Mouse (Mus musculus) lung, postnatal 0 days (tissue): ENCODE measurements around the gene Kif13a. TPM values are rescaled to one million over a fixed set of nuclear protein-coding genes. Genes with fewer than 3 reads are reported as not detected.
A peak's percentile ranks its signal among the peaks of the same experiment; 100 is the strongest.

Experiments
- ATAC-seq: fragments of 200-750 bp; cut with Nextera tagmentation; 2 replicates; pipeline ENCODE4 v1.8.0; 2017; ENCODE audit warnings: moderate library complexity
- DNase-seq: peaks from one replicate; pipeline ENCODE4 v3.0.0-alpha.2; 2016; ENCODE audit warnings: low spot score
- H3K27ac ChIP-seq: fragments of 300-500 bp; sonication (generic); 2 replicates; pipeline ENCODE4 v1.5.1; 2014; ENCODE audit warnings: antibody characterized with exemption, mild to moderate bottlenecking, low read length, mixed read lengths
- H3K27me3 ChIP-seq: fragments of 300-500 bp; sonication (generic); replicated peaks from 2 replicates; pipeline ENCODE4 v1.6.1; 2014; ENCODE audit warnings: low read length, mixed read lengths; ENCODE audit not compliant: insufficient read depth
- H3K36me3 ChIP-seq: fragments of 300-500 bp; sonication (generic); 2 replicates; pipeline ENCODE4 v1.6.1; 2014; ENCODE audit warnings: low read length, mixed read lengths; ENCODE audit not compliant: insufficient read depth
- H3K4me1 ChIP-seq: fragments of 300-500 bp; sonication (generic); 2 replicates; pipeline ENCODE4 v1.6.1; 2014; ENCODE audit warnings: antibody characterized with exemption, low read depth, low read length, mixed read lengths; ENCODE audit not compliant: insufficient read depth
- H3K4me2 ChIP-seq: fragments of 300-500 bp; sonication (generic); replicated peaks from 2 replicates; pipeline ENCODE4 v1.6.1; 2014; ENCODE audit warnings: low read depth, mild to moderate bottlenecking, low read length, moderate library complexity, mixed read lengths
- H3K4me3 ChIP-seq: fragments of 300-500 bp; sonication (generic); 2 replicates; pipeline ENCODE4 v1.5.1; 2014; ENCODE audit warnings: low read depth, low read length
- H3K9ac ChIP-seq: fragments of 300-500 bp; sonication (generic); replicated peaks from 2 replicates; pipeline ENCODE4 v1.6.1; 2014; ENCODE audit warnings: low read depth, mild to moderate bottlenecking
- H3K9me3 ChIP-seq: fragments of 300-500 bp; sonication (generic); 2 replicates; pipeline ENCODE4 v1.6.1; 2016; ENCODE audit warnings: low read length, mixed read lengths
- CTCF ChIP-seq: IDR thresholded peaks from 2 replicates; pipeline ENCODE4 v1.5.1; 2016; ENCODE audit warnings: antibody characterized with exemption, mild to moderate bottlenecking
- EP300 ChIP-seq: IDR thresholded peaks from 2 replicates; pipeline ENCODE4 v1.6.1; 2016; ENCODE audit warnings: antibody characterized with exemption, mild to moderate bottlenecking, control low read depth
- WGBS: fragments of 180-500 bp; shearing (Covaris S2); extraction: QIAGEN DNeasy Blood & Tissue Kit; methylation state at CpG from one replicate; pipeline ENCODE4 v1.1.7; 2014; 5-methylcytosine and 5-hydroxymethylcytosine counted together
- polyA plus RNA-seq: library from polyadenylated mRNA; unstranded; fragments of >200 nt; fragmentation: Nextera tagmentation; extraction: Ambion mirVana; gene quantifications from 2 replicates; pipeline ENCODE4 v1.2.1, GENCODE M21; 2015

Kif13a gene
- polyA plus RNA-seq, 1 experiment from 2014 or later: 30.5 TPM

DNA sequence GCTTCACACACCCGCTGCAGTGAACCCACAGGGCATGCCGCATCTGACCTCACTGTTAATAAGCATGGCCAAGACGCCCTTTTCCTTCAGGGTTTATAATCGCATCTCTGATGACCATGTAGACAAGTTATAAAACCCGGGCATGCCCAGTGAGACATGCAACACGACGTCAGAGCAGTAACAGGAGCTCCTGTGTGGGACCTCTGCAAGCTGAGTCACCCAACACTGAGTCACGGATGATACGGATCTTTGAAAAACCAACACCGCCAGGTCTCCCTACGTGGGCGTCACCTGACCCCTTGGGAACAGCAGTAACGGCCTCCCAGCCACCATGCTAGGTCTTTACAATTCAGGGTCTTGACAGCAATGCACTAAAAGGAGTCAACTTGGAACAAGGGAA is 89.0 kb downstream of the Kif13a start:
- no peak overlapping the region for H3K4me3 ChIP-seq
- no peak overlapping the region for H3K27ac ChIP-seq
- no peak overlapping the region for H3K4me2 ChIP-seq
- no peak for DNase-seq
- H3K9me3 ChIP-seq: no peaks in the 10 kb centered on the region
- 89% methylated on average over 13 of the region's 13 CpGs for WGBS
- H3K36me3 ChIP-seq: no peaks in the 10 kb centered on the region
- no peak for TF ChIP-seq EP300
- no peak for TF ChIP-seq CTCF
- H3K4me1 ChIP-seq: no peaks in the 10 kb centered on the region
- ATAC-seq: no peak
- H3K9ac ChIP-seq: no peak overlapping the region
- H3K27me3 ChIP-seq: no peaks in the 10 kb centered on the region

DNA sequence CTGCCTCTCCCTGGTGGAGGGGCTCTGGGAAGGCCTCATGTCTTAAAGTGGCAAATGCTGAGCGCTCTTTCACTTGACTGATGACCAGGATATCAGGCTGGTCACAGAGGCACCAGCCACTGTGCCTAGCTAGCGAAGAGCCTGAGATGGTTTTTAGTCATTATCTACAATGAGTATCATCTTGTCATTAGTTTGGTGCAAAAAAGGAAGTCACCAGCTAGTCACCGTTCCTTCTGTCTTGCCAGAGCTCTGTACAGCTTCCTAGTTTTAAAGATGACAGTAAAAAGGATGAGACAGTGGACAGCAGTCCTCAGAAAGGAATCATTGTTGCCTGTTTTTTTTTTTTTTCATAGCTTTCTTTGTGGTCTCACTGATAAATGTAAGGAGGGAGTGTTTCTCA is 90.4 kb downstream of the Kif13a start:
- Histone ChIP-seq H3K27ac (no peak overlapping the region), H3K4me1 (no peaks in the 10 kb centered on the region), H3K4me3 (no peak overlapping the region), H3K27me3 (no peaks in the 10 kb centered on the region), H3K4me2 (no peak overlapping the region), H3K9ac (no peak overlapping the region), H3K9me3 (no peaks in the 10 kb centered on the region), H3K36me3 (no peaks in the 10 kb centered on the region)
- whole genome bisulfite sequencing: 89% methylated on average over 3 of the region's 3 CpGs
- DNase-seq (no peak), ATAC-seq (no peak)
- TF ChIP-seq CTCF (no peak), EP300 (no peak)

DNA sequence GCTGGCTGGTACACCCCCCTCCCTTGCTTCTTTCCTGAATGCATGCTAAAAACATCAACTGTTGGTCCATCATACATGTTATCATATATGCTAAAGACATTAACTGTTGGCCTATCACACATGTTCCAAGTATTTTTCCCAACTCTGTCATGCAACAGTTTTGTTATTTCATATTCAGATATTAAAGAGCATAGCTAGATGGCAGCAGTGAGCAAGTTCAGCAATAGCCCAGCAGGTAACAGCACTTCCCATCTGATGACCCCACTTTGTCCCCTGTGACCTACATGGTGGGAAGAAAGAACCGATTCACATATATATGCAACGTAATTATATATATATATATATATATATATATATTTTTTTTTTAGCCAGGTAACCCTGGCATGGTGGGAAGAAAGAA is 91.1 kb downstream of the Kif13a start:
- TF ChIP-seq CTCF: peak; percentile 76
- no peak for TF ChIP-seq EP300
- no peak overlapping the region for H3K4me2 ChIP-seq
- H3K4me3 ChIP-seq: no peak overlapping the region
- no peaks in the 10 kb centered on the region for H3K9me3 ChIP-seq
- no peaks in the 10 kb centered on the region for H3K27me3 ChIP-seq
- WGBS: 33% methylated on average over 2 of the region's 2 CpGs
- ATAC-seq (no peak), DNase-seq (peak; percentile 72)
- H3K27ac ChIP-seq: no peak overlapping the region
- H3K9ac ChIP-seq: no peak overlapping the region
- no peaks in the 10 kb centered on the region for H3K4me1 ChIP-seq
- no peaks in the 10 kb centered on the region for H3K36me3 ChIP-seq

DNA sequence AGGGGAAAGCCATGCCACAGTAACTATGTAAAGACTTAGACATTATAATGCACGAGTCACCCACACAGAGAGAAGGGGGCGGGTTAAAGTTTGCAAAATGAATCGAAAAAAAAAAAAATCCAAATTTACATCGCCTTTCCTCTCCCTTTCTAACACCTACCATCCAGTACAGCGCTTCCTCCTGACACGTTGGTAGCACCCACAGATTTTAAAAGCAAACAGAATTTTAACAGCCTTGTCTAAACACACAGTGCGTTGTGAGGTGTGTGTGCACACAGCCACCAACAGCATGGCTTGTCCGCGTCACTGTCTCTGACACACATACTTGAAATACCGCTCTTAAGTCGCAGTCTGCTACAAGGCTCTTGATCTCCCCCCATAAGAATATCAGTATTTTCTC is 94.3 kb downstream of the Kif13a start:
- no peak overlapping the region for H3K4me2 ChIP-seq
- DNase-seq: no peak
- H3K27me3 ChIP-seq: no peaks in the 10 kb centered on the region
- H3K9me3 ChIP-seq: no peaks in the 10 kb centered on the region
- WGBS: 65% methylated on average over 11 of the region's 11 CpGs
- H3K9ac ChIP-seq: no peak overlapping the region
- no peak overlapping the region for H3K4me3 ChIP-seq
- TF ChIP-seq EP300 (no peak), CTCF (no peak)
- H3K36me3 ChIP-seq: peaks cover 16% of the 10 kb centered on the region; the same call in 1 of the 2 replicates
- ATAC-seq: peak; percentile 44; the same call in 1 of the 2 replicates
- H3K27ac ChIP-seq: no peak overlapping the region
- no peaks in the 10 kb centered on the region for H3K4me1 ChIP-seq

DNA sequence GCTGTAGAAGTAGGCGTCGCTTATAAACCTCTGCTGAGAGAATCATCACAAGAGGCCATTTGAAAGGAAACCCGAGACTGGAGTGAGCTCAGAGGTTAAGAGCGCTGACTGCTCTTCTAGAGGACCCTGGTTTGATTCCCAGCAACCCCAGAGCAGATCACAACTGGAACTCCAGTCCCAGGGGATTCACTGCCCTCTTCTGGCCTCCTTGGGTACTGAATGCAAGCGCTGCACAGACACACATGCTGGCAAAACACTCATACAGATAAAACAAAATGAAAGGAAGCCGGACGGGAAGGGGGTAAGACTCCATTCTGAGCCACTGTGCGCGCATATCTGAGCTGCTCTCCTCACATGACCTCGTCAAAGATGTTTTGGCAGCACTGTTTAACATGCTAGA is 94.9 kb downstream of the Kif13a start:
- H3K27me3 ChIP-seq: no peaks in the 10 kb centered on the region
- TF ChIP-seq EP300: no peak
- peak; percentile 42 for TF ChIP-seq CTCF
- no peak overlapping the region for H3K4me2 ChIP-seq
- DNase-seq (no peak), ATAC-seq (no peak)
- H3K9me3 ChIP-seq: no peaks in the 10 kb centered on the region
- WGBS: 87% methylated on average over 10 of the region's 10 CpGs
- no peak overlapping the region for H3K9ac ChIP-seq
- H3K4me1 ChIP-seq: no peaks in the 10 kb centered on the region
- peaks cover 21% of the 10 kb centered on the region; the same call in 1 of the 2 replicates for H3K36me3 ChIP-seq
- no peak overlapping the region for H3K27ac ChIP-seq
- H3K4me3 ChIP-seq: no peak overlapping the region

DNA sequence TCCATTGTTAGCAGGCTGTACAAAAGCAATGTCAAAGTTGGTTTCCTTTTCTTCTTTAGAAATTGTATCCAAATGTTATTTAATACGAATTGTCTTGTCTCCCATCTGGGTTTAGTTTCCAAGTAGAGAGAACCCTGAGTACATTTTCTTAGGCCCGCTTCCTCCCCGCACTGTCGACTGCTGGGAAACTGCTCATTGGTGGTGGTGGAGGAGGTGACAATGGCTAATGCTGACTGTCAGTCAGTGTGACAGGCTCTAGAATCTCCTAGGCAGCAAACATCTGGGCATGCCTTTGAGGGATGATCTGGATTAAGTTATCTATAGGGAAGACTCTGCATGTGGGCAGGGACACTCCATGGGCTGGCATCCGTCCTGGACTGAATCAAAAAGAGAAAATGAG is 96.1 kb downstream of the Kif13a start:
- WGBS: 93% methylated on average over 5 of the region's 5 CpGs
- Histone ChIP-seq H3K27ac (no peak overlapping the region), H3K4me1 (no peaks in the 10 kb centered on the region), H3K4me3 (no peak overlapping the region), H3K9me3 (no peaks in the 10 kb centered on the region), H3K36me3 (peaks cover 23% of the 10 kb centered on the region; the same call in 1 of the 2 replicates), H3K9ac (no peak overlapping the region), H3K27me3 (no peaks in the 10 kb centered on the region), H3K4me2 (no peak overlapping the region)
- DNase-seq (no peak), ATAC-seq (no peak)
- TF ChIP-seq EP300 (no peak), CTCF (no peak)

DNA sequence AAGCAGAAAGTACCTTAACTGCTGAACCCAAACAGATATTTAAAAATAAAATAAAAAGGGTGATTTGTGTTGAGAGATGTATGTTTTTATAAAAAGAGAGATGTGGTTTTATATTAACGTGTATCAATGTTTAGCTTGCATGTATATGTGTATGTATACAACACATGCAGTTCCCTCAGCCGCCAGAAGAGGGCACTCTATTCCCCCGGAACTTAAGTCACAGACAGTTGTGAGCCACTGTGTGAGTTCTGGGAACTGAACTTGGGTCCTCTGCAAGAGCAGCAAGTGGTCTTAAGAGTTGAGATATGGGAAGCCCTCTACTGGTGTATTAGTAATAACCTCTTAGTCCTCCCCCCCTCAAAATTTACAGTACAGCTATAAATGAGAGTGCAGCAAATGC is 96.7 kb downstream of the Kif13a start:
- no peak overlapping the region for H3K27ac ChIP-seq
- no peaks in the 10 kb centered on the region for H3K27me3 ChIP-seq
- H3K4me2 ChIP-seq: no peak overlapping the region
- peaks cover 23% of the 10 kb centered on the region; the same call in 1 of the 2 replicates for H3K36me3 ChIP-seq
- DNase-seq: no peak
- TF ChIP-seq EP300 (no peak), CTCF (peak; percentile 64)
- H3K9me3 ChIP-seq: no peaks in the 10 kb centered on the region
- WGBS: 73% methylated on average over 3 of the region's 3 CpGs
- no peak for ATAC-seq
- no peak overlapping the region for H3K4me3 ChIP-seq
- H3K9ac ChIP-seq: no peak overlapping the region
- H3K4me1 ChIP-seq: no peaks in the 10 kb centered on the region
